Mouse (Mus musculus) cerebellum, adult 9-11 months (tissue): ENCODE data around the gene Grcc10.

Experiments used
- DNase-seq: peaks from one replicate; pipeline ENCODE4 v3.0.0; 2022

The Grcc10 gene

GRCm38 (mm10) chr6:124756652-124757350 is 15.6 kb upstream of the Grcc10 start:
- DNase-seq = peak; percentile 89

- DNase-seq = peak; percentile 83
These were observed 14.8 kb upstream of the Grcc10 start, which contains the start of the genes Gm45234 and Atn1 for GRCm38 (mm10) chr6:124755831-124756595. Gene Gm45234 (minus strand): TSS chr6:124756021. Gene Atn1 (minus strand): TSS chr6:124756524.

DNA sequence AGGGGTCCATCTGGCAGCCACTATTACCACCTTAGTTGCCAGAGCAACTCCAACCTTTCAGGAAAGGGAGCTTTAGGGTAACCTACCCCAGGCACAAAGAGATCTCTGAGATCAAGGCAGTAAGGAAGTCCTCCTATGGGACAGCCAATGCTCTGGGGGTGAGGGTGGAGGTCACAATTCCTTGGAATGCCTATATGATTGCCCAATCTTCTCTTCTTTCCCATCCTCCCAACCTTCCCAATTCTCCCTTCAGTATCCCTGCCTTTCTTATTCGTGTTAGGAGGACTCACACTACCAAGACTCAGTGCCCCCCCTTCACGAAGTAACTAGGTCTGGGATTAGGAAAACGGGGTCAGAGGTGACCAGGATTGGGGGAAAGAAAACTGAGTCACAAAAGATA is 14.1 kb upstream of the Grcc10 start:
- no peak for DNase-seq

DNA sequence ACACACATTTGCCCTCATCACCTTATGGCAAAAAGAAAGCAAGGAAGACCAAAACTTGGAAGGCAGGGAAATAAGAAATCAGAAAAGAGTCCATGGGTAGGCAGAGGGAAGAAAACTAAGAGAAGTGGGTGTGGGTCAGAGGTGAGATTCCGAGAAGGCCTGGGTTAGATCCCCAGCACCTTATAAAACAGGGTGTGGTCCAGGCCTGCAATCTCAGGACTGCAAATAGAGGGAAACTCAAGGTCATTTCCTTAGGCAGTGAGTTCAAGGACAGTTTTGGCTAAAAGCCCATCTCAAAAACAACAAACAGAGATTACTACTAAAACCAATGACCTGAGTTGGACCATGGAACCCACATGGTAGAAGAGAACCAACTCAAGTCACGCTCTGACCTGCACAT is 12.7 kb upstream of the Grcc10 start:
- DNase-seq = no peak

DNA sequence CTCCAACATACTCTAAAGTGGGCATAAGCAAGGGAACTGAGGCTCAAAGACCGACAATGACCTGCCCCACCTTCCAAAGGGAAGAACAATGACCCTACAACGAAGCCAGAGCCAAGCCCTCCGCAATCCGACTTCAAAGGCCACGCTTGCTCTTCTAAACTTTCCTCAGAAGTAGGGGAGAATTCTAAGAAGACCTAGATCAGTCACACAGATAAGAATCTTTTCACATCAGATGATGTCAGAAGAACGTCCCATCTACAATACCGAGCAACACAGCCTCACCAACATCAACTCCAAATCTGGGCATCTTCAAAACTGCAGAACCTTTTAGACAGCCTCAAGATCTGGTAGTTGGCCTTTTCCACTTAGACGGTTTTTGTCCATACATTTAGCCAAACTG is 9.2 kb upstream of the Grcc10 start:
- no peak for DNase-seq

- peak; percentile 67 for DNase-seq
These were observed 5.8 kb upstream of the Grcc10 start for GRCm38 (mm10) chr6:124746654-124747632.

GRCm38 (mm10) chr6:124746296-124746605 is 5.1 kb upstream of the Grcc10 start:
- no peak for DNase-seq

DNA sequence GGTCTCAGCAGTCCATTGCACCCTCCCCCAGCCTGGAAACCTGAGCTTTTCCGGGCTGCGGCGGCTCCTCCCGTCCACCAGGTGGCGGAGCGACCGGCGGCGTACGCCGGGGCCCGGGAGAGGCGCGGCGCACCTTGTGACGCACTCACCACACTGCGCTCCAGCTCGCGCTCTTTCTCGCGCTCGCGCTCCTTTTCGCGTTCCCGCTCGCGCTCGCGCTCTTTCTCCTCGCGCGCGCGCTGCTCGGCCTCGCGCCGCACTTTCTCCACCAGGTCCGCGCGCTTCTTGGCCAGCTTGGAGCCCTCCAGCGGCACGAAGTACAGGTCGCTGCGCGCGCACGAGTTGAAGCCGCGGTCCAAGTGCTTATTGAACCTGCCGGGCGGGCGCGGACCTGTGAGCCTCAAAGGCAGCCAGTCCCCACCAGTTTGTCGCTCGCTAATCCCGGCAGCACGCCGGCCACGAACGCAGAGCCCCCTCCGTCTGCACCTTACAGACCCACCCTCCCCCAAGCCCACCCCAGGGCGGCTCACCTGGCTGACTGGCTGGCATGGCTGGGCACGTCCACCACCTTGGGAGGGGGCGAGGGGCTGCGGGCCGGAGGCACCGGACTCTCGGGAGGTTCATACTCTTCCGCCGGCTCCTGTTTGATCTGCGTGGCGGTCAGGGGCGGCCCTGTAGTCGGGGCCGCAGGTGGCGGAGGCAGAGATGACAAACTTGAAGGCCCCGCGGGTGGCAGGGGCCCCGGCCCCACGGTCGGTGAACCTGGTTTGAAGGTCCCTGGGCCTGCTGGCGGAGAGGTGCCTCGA is 4.5 kb upstream of the Grcc10 start:
- DNase-seq = peak; percentile 97

GRCm38 (mm10) chr6:124744755-124745321 is 3.7 kb upstream of the Grcc10 start:
- DNase-seq = peak; percentile 86

DNA sequence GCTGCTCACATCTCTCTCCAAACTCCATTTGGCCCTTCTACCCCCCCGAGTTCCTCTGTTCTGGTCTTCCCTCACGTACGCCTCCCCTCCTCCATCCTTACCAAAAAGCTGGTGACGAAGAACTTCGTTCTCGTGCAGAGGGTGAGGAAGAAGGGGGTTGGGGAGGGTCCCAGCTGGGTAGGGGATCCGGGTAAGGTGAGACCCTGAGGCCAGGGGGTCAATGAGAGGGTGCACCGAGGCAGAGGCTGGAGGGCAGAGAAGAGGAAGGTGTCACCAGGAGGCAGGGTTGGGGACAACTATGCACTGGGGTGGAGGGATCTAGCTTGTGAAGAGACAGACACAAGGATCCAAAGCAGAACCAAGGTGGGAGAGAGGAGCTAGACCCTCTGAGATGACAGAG is 2.5 kb upstream of the Grcc10 start:
- peak; percentile 66 for DNase-seq

DNA sequence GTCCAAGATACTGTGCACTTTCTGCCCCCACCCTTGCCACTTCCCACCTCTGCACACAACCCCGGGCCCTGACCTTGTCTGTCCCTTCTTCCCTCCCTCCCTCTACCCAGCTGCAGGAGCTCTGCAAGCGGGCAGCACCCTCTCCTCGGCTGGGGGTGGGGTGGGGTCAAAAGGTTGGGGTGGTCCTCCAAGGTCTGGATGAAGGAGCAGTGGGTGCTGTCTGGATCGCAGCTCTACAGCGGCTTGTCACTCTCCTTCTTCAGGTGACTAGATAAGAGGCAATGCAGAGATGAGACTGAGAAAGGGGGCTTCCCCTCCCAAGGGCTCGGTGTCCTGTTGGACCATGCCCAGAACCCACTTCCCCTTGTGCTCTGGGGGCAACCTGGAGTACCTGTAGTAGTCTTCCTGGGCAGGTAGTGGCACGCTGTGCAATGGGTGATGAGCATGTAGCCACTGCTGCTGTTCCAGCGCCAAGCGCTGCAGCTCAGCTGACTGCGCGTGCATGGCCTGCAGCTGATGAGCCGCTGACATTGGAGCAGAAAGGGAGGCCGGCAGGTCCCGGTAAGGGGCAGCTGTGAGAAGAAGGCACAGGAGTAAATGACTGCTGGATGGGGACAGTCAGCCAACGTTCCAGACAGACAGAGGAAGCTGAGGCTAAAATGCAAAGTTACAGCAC is 1.8 kb upstream of the Grcc10 start:
- peak; percentile 72 for DNase-seq

- no peak for DNase-seq
These were observed 668 bp upstream of the Grcc10 start for GRCm38 (mm10) chr6:124741842-124742241.

DNA sequence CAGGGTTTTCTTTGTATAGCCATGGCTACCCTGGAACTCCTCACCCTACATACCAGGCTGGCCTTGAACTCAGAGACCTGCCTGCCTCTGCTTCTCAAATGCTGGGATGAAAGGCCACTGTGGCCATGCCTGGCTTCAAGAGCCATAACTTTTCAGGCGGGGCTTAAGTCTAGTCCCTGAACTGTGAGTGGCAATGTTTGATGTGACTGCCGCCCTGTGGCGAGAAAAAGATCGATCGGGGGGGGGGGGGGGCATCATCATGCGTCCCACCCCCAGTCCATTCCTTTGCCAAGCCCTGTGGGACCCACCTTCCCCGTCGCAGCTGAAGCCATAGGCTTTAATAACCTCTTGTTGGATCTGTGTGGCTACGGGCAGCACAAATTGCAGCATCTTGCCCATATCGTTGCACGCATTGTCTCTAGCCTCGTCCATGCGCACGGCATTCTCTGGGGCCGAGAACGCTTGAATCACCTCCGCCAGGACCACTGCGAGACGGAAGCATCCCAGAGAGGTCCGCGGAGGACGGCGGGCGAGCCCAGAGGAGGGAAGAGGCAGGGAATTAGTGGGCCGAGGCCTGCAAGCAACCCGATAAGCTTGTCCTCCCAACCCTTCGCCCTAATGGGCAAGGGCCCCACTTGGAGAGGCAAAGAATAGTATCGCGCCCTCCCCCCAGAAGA is 825 bp downstream of the Grcc10 start:
- peak; percentile 73 for DNase-seq

- DNase-seq = peak; percentile 53
These were observed 1.9 kb downstream of the Grcc10 start for GRCm38 (mm10) chr6:124739231-124739796.

DNA sequence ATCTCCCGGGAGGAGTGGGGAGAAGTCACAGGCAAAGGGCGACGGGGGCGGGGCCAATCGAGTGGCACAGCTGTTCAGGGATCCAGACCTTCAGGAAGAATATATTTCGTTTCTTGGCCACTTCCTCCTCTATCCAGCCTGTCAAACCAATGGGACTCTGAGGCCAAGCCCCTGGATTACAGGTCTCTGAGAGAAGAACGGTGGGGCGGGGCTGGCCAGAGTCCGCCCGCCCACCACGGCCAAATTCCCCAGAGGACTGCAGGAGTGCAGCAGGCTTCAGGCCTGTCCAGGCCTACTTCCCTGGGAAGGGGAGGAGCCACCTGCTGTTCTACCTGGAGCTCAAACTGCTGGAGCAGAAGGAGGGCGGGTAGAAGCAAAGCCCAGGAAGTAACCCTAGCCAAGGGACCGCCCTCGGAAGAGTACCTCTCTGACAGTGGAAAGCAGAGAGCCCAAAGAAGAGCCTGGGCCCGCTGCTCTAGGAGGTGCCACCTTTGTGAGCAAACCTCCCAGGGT is 2.6 kb downstream of the Grcc10 start, which contains the start of gene Ptpn6:
TSS of gene Ptpn6 (minus strand) at position 204 of the 513 bp plus-strand sequence.
- peak; percentile 59 for DNase-seq

- no peak for DNase-seq
These were observed 4.1 kb downstream of the Grcc10 start for GRCm38 (mm10) chr6:124737040-124737439.

DNA sequence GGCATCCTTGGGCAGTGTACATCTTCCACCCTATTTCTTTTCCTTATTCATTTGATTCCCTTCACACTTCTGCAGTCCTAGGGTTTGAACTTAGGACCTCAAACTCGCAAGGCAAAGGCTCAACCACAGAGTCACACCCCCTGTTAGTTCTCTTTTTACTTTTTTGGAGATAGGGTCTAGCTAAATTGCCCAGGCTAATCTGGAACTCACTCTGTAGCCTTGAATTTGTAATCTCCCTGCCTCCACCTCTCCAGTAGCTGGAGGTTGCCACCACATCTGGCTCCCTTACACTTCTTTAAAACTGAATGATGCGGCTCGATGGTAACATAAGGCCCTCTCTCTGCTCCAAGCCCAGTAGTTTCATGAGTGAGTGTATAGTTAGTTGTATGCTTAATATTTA is 6.8 kb downstream of the Grcc10 start:
- DNase-seq = no peak

- no peak for DNase-seq
These were observed 8.5 kb downstream of the Grcc10 start for GRCm38 (mm10) chr6:124732476-124733370.

DNA sequence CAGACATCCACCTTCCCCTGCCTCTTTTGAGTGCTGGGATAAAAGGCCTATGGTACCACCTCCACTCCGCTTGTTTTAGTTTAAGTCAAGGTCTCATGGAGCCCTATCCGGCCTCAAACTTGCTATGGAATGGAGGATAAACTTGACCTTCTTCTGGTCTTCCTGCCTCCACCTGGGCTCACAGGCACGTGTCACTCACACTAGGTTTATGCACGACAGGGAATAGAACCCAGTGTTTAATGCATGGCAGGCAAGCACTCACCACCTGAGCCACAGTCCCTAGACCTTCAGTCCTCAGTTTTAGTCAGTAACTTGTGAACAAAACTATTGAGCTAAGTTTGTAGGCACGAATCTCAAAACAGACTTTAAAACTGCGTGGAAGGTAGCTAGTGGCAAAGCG is 10.1 kb downstream of the Grcc10 start:
- no peak for DNase-seq
